Mouse (Mus musculus) kidney, adult 2 months (tissue): ENCODE measurements around the gene Rubcn.

Experiments
- CTCF ChIP-seq: fragments of 200-500 bp; conservative IDR thresholded peaks from 2 replicates; pipeline ENCODE4 v1.5.1; 2011; ENCODE audit warnings: low read depth, mild to moderate bottlenecking, control low read depth, low read length, moderate library complexity, mixed read lengths; ENCODE audit not compliant: insufficient read depth, insufficient read length
- POLR2A ChIP-seq: fragments of 200-500 bp; IDR thresholded peaks from one replicate; pipeline ENCODE4 v1.6.1; 2011; ENCODE audit warnings: low read depth, low read length, control low read depth

- TF ChIP-seq CTCF (no peak), POLR2A (no peak)
Observed at GRCm38 (mm10) chr16:32906727-32907126, 29.2 kb upstream of the Rubcn start.
